Mouse (Mus musculus): ENCODE data around the gene Col4a2.

Gene Col4a2

GRCm38 (mm10) chr8:11359846-11360245 is 47.2 kb downstream of the Col4a2 start:
- DNase-seq (ENCODE audit: low spot score), result no peak

GRCm38 (mm10) chr8:11361546-11362277 is 49.1 kb downstream of the Col4a2 start:
- DNase-seq (ENCODE audit: low spot score), result no peak

- DNase-seq (ENCODE audit: low spot score), result no peak
These were observed 49.9 kb downstream of the Col4a2 start for GRCm38 (mm10) chr8:11362278-11363214.

DNA sequence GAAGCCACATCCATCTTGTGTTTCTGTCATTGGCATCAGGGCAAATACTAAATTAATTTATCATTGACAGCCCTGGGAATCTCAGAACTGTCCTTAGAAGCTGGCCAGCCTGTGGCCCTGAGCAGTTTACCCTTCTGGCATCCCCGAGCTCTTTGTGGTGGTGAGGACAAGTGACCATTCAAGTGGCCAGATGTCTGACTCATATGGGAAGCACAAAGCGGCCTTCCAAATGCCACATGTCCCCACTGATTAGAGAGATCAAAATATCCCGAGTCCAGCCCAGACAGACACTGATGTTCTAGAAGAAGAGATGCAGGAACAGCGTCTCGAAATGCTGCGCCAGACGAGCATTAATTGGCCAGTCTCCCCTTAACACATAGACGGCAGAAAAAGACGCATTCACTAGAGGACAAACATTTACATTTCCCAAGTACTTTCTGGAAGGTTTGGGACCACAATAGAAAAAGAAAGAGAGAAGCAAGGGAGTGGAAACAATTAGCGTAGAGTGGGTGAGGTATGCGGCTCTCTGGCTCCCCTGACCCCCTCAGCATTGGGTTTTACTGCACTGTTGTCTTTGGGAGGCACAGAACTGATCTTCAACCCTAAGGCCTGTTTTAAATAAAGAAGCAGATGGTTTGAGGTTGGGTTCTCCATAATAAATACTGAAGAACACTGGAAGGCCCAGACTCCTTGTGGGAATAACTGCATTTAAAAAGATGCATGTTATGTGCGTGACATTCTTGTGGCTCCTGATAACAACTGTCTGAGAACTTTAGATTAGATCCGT is 50.9 kb downstream of the Col4a2 start:
- DNase-seq (ENCODE audit: low spot score), result no peak

DNA sequence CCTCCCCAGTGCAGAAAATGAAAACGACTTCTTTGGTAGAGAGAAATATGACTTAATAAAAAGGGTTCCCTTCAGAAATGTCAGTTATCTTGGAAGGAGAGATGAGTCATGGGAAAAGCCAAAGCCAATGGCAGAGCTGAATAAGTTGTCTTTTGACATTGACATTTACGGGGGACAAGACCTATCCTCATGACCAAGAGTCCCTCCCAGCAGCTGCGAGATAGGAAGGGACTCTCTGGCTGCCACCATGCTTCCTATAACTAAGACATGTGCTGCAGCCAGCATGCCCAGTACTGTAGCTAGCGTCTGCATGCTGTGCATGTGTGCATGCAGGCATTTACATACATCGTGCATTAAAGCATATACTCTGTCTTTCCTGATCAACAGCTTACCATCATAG is 53.6 kb downstream of the Col4a2 start:
- no peak for DNase-seq (ENCODE audit: low spot score)

GRCm38 (mm10) chr8:11366741-11367140 is 54.1 kb downstream of the Col4a2 start:
- no peak for DNase-seq (ENCODE audit: low spot score)

- DNase-seq (ENCODE audit: low spot score), result no peak
These were observed 55.1 kb downstream of the Col4a2 start for GRCm38 (mm10) chr8:11367670-11368069.

DNA sequence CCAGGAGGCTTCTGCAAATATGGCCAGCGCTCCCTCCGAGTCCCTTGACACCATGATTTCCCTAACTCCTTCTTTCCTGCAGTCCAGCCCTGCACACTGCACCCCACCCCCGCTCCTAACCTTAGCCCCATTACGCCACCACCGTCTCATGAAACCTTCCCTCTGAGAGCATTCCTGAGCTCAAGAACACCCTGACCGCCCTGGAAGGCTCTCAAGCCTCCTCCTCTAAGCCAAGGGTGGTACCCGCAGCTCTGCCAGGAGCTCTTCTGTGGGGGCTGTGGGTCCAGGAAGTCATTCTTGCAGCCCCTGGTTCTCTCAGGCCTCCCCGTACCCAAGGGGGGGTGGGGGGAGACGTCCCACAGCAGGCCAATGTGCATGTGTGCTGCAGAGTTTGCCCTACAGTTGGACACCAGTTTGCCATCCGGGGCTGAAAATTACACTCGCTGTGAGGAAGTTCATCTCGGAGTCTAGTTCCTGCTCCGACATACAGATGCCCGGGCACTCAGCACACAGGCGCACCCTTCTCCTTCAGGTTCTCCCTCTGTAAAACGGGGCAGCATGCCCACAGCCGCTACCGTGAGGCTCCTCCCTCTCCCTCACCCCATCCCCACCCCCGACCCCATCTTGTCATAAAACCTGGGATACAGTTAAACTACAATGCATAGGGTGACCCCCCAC is 57.1 kb downstream of the Col4a2 start:
- DNase-seq (ENCODE audit: low spot score), result no peak

GRCm38 (mm10) chr8:11371347-11371746 is 58.7 kb downstream of the Col4a2 start:
- DNase-seq (ENCODE audit: low spot score), result no peak

DNA sequence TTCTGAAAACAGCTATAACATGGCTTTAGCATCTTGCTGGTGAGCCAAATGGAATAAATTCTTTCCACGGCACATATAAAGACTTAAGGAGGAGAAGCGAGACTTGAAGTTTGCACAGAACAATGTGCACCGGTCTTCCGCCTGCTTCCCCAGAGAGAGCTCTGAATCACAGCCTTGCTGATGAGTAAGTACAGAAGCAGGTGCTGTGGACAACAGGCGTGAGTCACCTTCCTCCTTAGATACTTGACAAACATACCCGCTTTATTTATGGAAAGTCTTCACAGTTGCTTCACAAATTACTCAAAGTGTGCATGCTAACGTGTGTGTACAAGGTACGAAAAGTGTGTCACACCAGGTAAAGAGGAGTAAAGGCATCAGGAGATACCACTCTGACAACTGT is 59.5 kb downstream of the Col4a2 start:
- no peak for DNase-seq (ENCODE audit: low spot score)

DNA sequence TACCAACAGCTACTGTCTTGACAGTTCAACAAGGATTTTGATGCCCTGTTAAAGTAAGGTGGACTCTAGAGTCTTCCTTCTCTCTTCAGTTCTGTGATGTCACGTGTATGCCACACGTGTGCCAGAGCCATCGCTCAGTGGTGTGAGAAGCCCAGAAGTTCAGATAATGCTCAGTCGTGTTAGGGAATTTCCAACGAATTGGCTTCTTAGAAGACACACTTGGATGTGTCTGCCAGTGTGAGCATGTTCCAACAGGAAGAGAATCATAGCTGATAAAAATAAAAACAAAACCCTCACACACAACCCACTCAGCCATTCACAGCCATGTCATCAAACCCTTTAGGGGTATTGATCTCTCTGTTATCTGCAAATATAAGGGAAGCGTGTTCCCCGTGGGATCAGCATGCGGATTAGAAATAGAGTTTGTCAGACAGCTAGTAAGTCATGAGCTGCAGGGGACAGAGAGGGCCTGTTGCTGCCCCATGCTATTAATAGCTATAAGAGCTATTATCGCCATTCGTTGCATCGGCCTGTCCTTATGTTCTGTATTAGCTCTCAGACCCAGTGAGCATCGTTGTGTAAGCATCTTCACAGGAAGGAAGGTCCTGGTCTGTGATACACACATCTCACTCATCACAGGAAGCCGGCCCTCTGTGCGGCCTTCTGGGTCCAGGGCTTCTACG is 61.2 kb downstream of the Col4a2 start:
- no peak for DNase-seq (ENCODE audit: low spot score)

GRCm38 (mm10) chr8:11374326-11375076 is 61.9 kb downstream of the Col4a2 start:
- DNase-seq (ENCODE audit: low spot score), result no peak

DNA sequence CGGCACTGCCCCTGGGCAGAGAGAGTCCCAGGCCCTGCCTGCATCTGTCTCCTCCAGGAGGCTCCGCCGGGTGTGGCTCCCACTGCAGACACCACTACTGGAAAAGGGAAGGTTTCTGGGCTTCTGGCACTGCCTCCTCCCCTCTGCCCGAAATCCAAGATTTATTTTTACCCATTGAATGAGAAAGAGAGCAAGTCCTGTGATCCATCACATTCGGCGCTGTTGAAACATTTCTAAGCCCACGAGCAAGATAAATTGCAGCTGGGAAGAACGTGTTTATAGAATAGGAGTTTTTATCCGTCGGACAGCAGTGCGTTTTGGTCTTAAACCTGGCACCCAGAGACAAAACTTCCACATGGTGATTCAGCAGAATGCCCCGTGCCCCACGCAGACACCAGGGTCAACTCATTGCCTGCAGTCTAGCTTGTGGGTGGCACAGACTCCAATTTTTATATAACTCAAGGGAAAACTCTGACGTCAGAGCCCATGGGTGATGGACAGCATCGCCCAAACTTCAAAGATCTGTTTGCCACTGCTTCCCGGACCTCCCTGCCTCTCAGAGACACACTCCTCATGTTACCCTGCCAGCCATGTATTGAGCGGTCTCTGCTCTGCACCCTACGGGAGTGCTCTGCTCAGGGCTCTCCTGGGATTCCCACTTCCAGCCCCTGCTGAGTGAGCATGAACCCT is 63.3 kb downstream of the Col4a2 start:
- DNase-seq (ENCODE audit: low spot score), result no peak

GRCm38 (mm10) chr8:11377391-11378210 is 65.0 kb downstream of the Col4a2 start:
- no peak for DNase-seq (ENCODE audit: low spot score)

DNA sequence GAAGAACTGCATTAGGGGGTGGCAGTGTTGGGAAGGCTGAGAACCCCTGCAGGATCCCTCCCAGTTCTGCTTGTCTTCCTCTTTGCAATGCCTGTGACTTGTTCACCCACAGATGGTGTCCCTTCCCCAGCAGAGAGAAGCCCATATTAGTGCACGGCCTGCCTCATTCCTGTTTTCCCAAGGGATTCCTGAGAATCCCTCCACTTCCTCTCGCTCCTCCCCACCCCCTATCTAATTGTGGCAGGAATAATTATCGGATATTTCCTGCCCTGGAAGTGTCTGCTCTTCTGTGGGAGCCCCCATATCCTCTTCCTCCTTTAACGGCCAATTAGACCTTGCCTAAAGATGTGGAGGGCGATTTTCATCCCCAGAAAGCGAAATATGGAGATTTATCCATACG is 67.0 kb downstream of the Col4a2 start:
- no peak for DNase-seq (ENCODE audit: low spot score)

- no peak for DNase-seq (ENCODE audit: low spot score)
These were observed 68.9 kb downstream of the Col4a2 start for GRCm38 (mm10) chr8:11381544-11381943.

DNA sequence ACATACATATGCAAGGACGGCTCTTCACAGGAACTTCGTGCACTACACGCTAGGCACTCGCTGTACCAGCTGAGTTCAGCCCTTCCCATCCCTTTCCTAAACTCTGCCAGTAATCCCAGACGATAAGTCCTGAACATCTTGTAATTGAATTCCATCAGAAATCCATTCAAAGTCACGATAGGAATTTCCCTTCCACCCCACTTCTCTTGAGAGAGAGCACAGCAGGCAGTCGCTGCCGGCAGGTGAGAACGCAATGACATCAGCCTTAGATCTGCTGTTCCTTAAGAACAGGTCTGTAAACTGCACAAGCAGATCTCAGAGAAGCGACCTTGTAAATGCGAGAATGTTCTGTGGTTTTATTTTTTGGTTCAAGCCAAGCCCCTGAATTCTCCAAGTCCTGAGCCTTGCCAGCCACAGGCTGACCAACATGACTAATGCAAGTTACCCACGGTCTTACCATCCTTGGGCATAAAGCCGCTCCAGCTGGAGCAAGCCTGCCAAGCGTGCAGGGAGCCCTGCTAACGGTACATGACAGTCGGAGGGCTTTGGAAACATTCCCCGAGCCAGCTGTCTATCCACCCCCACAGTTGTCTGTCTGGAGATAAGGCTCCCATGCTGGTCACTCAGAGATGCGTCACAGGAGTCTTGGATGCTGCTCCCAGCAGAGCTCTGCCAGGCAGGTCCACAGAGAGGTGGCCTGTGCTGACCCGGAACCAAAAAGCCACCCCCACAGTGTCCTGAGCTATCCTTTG is 69.6 kb downstream of the Col4a2 start:
- DNase-seq (ENCODE audit: low spot score), result no peak

DNA sequence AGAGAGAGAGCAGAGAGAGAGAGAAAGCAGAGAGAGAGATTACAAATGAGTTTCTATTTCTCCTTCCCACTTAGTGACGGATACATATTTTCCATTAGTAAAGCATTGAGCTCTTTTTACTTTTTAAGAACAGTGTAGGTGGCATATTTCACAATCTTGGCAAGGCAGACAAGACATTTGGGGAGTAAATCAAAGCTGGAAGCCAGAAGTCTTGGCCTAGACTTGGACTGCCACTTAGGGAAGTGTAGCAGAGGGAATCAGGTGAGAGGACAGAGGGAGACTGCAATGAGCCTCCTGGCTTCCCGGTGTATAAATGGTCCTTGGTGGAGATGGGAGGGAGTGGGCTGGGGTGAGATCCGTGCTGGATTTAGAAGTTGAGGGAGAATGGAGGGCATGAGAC is 70.3 kb downstream of the Col4a2 start:
- DNase-seq (ENCODE audit: low spot score), result no peak
